Mouse (Mus musculus) heart, embryonic 13.5 days (tissue): ENCODE measurements around the gene Vangl2. TPM values are rescaled to one million over a fixed set of nuclear protein-coding genes. Genes with fewer than 3 reads are reported as not detected.
"Not testable (repeated sequence)": the region's sequence is repeated elsewhere in the genome, so short reads cannot be mapped to it uniquely, and the experiment has no call there.

Experiments
- ATAC-seq: fragments of 200-750 bp; cut with Nextera tagmentation; 2 replicates; pipeline ENCODE4 v1.8.0; 2017; ENCODE audit warnings: moderate TSS enrichment; ENCODE audit not compliant: insufficient number of reproducible peaks, low FRiP score, low TSS enrichment; ENCODE audit errors: extremely low read depth
- H3K27ac ChIP-seq: fragments of 300-500 bp; sonication (generic); replicated peaks from 2 replicates; pipeline ENCODE4 v1.5.1; 2015; ENCODE audit warnings: moderate library complexity, mild to moderate bottlenecking, inconsistent platforms
- H3K27me3 ChIP-seq: fragments of 300-500 bp; sonication (generic); replicated peaks from 2 replicates; pipeline ENCODE4 v1.6.1; 2015; ENCODE audit warnings: mild to moderate bottlenecking, inconsistent platforms
- H3K36me3 ChIP-seq: fragments of 300-500 bp; sonication (generic); 2 replicates; pipeline ENCODE4 v1.6.1; 2015; ENCODE audit warnings: mild to moderate bottlenecking, inconsistent platforms
- H3K4me1 ChIP-seq: fragments of 300-500 bp; sonication (generic); 2 replicates; pipeline ENCODE4 v1.6.1; 2015; ENCODE audit warnings: inconsistent platforms
- H3K4me2 ChIP-seq: fragments of 300-500 bp; sonication (generic); 2 replicates; pipeline ENCODE4 v1.6.1; 2015; ENCODE audit warnings: inconsistent platforms, mild to moderate bottlenecking, moderate library complexity
- H3K4me3 ChIP-seq: fragments of 300-500 bp; sonication (generic); 2 replicates; pipeline ENCODE4 v1.5.1; 2015; ENCODE audit warnings: moderate library complexity, mild to moderate bottlenecking, inconsistent platforms
- H3K9ac ChIP-seq: fragments of 300-500 bp; sonication (generic); 2 replicates; pipeline ENCODE4 v1.6.1; 2015; ENCODE audit warnings: inconsistent platforms, mild to moderate bottlenecking, moderate library complexity
- H3K9me3 ChIP-seq: fragments of 300-500 bp; sonication (generic); 2 replicates; pipeline ENCODE4 v1.6.1; 2016; ENCODE audit warnings: inconsistent platforms
- WGBS: fragments of 180-500 bp; shearing (Covaris S2); methylation state at CpG from one replicate; pipeline ENCODE4 v1.1.7; 2015; ENCODE audit warnings: mixed read lengths; 5-methylcytosine and 5-hydroxymethylcytosine counted together
- polyA plus RNA-seq: library from polyadenylated mRNA; unstranded; fragments of >200 nt; fragmentation: Nextera tagmentation; extraction: Ambion mirVana; gene quantifications from 2 replicates; pipeline ENCODE4 v1.2.1, GENCODE M21; 2015

Gene Vangl2
- polyA plus RNA-seq, 1 experiment from 2014 or later = 9.3 TPM

DNA sequence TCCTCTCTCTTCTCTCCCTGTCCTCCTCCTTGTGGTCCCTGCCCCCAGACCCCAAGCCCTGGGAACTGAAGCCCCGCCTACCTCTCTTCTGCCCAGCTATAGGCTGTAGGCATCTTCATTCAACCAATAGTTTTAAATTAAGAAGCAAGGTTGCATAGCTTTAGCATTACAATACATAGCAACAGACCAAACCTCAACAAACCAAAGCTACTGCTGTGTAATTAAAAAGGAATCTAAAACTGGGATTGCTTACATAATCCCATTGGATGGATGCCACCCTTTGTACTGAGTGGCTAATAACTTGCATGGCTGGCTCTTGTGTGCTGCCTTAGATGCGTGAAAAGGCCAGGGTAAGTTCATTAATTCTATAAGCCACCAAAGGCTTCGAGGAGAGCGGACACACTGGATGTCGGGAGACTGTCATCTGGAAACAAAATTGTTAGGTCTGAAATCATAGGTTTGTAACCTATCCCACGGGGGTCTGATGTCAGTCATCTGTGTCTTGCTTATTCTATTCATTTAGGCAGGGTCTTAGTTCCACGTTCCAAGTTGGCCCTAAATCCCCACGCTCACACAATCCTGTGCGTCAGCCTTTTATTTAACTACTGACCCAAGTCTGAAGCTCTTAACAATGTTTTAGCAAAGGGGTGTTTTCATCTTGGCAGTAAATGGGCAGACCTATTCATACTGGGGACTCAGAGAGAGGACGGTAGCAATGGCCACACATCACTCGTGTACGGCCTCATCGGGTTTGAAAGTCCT lies 48.1 kb downstream of the Vangl2 start:
- no peak overlapping the region for H3K27ac ChIP-seq
- 0 out of 2 replicates have a peak, but pooled peaks cover 4% of the 10 kb centered on the region for H3K9me3 ChIP-seq
- H3K4me2 ChIP-seq = no peak overlapping the region
- no peak overlapping the region for H3K9ac ChIP-seq
- 87% methylated on average over 13 of the region's 13 CpGs for WGBS
- ATAC-seq = no peak
- H3K4me1 ChIP-seq = no peaks in the 10 kb centered on the region
- H3K4me3 ChIP-seq = no peak overlapping the region
- no peaks in the 10 kb centered on the region for H3K27me3 ChIP-seq
- no peaks in the 10 kb centered on the region for H3K36me3 ChIP-seq

DNA sequence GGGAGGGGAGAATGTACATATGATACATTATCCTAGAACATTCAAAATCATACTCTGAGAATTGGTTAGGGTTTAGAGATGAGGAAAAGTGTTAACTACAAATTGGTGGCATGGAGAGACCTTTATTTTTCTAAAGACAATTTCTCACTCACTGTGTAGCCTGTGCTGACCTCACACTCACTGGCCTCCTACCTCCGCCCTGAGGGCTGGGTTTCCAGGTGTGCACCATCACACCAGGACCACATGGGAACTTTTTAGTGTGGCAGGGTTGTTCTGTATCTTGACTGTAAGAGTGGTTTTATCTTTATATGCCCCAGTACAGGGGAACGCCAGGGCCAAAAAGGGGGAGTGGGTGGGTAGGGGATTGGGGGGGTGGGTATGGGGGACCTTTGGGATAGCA lies 50.4 kb downstream of the Vangl2 start:
- H3K9me3 ChIP-seq = 0 out of 2 replicates have a peak, but pooled peaks cover 5% of the 10 kb centered on the region
- no peak overlapping the region for H3K9ac ChIP-seq
- no peak overlapping the region for H3K4me3 ChIP-seq
- no peaks in the 10 kb centered on the region for H3K4me1 ChIP-seq
- WGBS = 77% methylated on average over 2 of the region's 2 CpGs
- ATAC-seq = no peak
- no peaks in the 10 kb centered on the region for H3K27me3 ChIP-seq
- H3K4me2 ChIP-seq = no peak overlapping the region
- H3K27ac ChIP-seq = no peak overlapping the region
- no peaks in the 10 kb centered on the region for H3K36me3 ChIP-seq

DNA sequence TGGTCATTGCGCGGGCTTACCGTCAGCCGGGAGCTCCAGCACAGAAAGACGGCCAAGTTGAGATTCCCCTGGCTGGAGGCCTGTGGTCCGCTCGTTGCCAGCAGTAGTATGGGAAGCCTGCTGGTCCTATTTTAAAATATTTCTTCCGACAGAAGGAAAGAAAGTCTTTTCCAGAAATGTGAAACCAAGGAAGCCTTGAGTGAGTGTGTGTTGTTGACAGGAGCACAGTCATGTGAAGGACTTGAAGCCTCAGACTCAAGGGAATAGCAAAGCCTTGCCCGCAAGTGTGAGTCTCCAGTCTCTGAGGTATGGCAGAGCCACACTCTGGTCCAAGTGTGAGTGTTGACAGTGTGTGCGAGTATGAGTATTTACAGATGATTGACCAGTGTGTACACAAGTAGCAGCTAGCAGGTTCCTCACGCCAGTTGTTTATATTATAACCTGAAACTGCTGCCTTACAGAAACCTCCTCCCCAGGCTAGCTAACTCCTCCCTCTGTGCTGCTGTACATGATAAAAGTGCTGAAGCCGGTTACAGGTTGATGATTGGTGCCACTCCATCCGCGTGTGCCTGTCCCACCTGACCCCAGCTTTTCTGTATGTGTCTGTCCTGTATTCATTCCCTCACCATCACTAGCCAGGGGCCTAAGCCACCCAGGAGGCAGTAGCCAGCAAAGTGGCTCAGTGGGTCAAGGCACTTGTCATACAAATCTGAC lies 51.3 kb downstream of the Vangl2 start:
- Histone ChIP-seq H3K9ac (no peak overlapping the region), H3K27ac (no peak overlapping the region), H3K36me3 (no peaks in the 10 kb centered on the region), H3K4me3 (no peak overlapping the region), H3K27me3 (no peaks in the 10 kb centered on the region), H3K4me1 (no peaks in the 10 kb centered on the region), H3K4me2 (no peak overlapping the region), H3K9me3 (0 out of 2 replicates have a peak, but pooled peaks cover 5% of the 10 kb centered on the region)
- ATAC-seq = no peak
- 84% methylated on average over 14 of the region's 14 CpGs for WGBS

GRCm38 (mm10) chr1:171975831-171976230 lies 52.4 kb downstream of the Vangl2 start:
- no peak overlapping the region for H3K9ac ChIP-seq
- no peak overlapping the region for H3K4me3 ChIP-seq
- H3K36me3 ChIP-seq = no peaks in the 10 kb centered on the region
- H3K27me3 ChIP-seq = no peaks in the 10 kb centered on the region
- 65% methylated on average over 4 of the region's 4 CpGs for WGBS
- no peak overlapping the region for H3K4me2 ChIP-seq
- H3K27ac ChIP-seq = no peak overlapping the region
- H3K4me1 ChIP-seq = no peaks in the 10 kb centered on the region
- no peak for ATAC-seq
- 0 out of 2 replicates have a peak, but pooled peaks cover 5% of the 10 kb centered on the region for H3K9me3 ChIP-seq

DNA sequence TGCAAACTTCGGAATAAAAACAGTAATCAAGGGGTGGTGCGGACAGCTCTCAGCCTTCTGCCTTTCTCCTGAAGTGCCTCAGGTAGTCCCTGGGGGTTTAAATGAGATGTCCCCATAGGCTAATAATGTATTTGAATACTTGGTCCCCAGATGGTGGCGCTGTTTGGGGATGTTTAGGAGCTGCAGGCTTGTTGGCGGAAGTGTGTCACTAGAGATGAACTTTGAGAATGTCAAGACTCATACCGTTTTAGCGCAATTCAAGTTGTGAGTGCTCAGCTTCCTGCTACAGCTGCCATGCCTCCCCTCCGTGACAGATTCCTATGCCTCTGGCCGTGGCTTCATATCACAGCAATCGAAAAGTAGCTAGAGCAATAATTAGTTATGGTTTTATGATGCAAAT lies 52.9 kb downstream of the Vangl2 start:
- no peak overlapping the region for H3K4me2 ChIP-seq
- H3K4me1 ChIP-seq = no peaks in the 10 kb centered on the region
- WGBS = 82% methylated on average over 9 of the region's 9 CpGs
- no peak overlapping the region for H3K27ac ChIP-seq
- H3K9me3 ChIP-seq = 0 out of 2 replicates have a peak, but pooled peaks cover 5% of the 10 kb centered on the region
- H3K9ac ChIP-seq = no peak overlapping the region
- H3K27me3 ChIP-seq = no peaks in the 10 kb centered on the region
- ATAC-seq = no peak
- H3K36me3 ChIP-seq = no peaks in the 10 kb centered on the region
- H3K4me3 ChIP-seq = no peak overlapping the region

GRCm38 (mm10) chr1:171974361-171974760 lies 53.9 kb downstream of the Vangl2 start:
- 89% methylated on average over 2 of the region's 2 CpGs for WGBS

GRCm38 (mm10) chr1:171970854-171971586 lies 57.2 kb downstream of the Vangl2 start:
- 68% methylated on average over 10 of the region's 10 CpGs for WGBS
- peaks cover 5% of the 10 kb centered on the region; the same call in 1 of the 2 replicates for H3K9me3 ChIP-seq

More at GRCm38 (mm10) chr1:171974361-171974760, 53.9 kb downstream of the Vangl2 start:
- not testable (repeated sequence) for H3K9ac ChIP-seq, H3K4me2 ChIP-seq, H3K27me3 ChIP-seq, H3K36me3 ChIP-seq, ATAC-seq, H3K9me3 ChIP-seq, H3K27ac ChIP-seq, H3K4me1 ChIP-seq, H3K4me3 ChIP-seq

DNA sequence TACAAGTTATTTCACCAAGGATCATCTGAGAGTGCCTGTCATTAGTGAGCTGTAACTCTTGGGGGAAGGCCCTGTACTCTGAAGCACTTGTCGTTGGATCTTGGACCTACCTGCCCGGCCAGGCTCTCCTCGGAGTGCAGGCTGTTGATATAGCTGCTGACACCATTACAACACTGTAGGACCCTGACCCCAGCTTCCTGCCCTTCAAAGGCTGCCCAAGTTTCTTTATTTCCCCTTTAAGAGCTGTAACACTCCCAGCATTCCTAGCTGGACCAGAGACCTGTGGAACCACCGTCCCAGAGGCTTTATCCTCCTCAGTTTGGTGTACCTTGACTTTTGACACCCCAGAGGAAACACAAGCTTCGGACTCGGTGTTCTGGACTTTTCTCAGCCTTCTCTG lies 59.0 kb downstream of the Vangl2 start:
- Histone ChIP-seq H3K4me1 (no peaks in the 10 kb centered on the region), H3K27ac (no peak overlapping the region), H3K4me3 (no peak overlapping the region), H3K36me3 (no peaks in the 10 kb centered on the region), H3K4me2 (no peak overlapping the region), H3K9ac (no peak overlapping the region), H3K9me3 (no peaks in the 10 kb centered on the region; the same call in 1 of the 2 replicates), H3K27me3 (no peaks in the 10 kb centered on the region)
- WGBS = 70% methylated on average over 6 of the region's 6 CpGs
- ATAC-seq = no peak

More at GRCm38 (mm10) chr1:171970854-171971586, 57.2 kb downstream of the Vangl2 start:
- Histone ChIP-seq H3K27ac (no peak overlapping the region), H3K4me1 (no peaks in the 10 kb centered on the region), H3K27me3 (no peaks in the 10 kb centered on the region), H3K9ac (no peak overlapping the region), H3K4me3 (no peak overlapping the region), H3K4me2 (no peak overlapping the region), H3K36me3 (no peaks in the 10 kb centered on the region)
- no peak for ATAC-seq

- no peaks in the 10 kb centered on the region; the same call in 1 of the 2 replicates for H3K9me3 ChIP-seq
- no peaks in the 10 kb centered on the region for H3K36me3 ChIP-seq
- no peak overlapping the region for H3K4me3 ChIP-seq
- WGBS = 56% methylated on average over 6 of the region's 6 CpGs
- no peaks in the 10 kb centered on the region for H3K27me3 ChIP-seq
- no peak overlapping the region for H3K27ac ChIP-seq
- no peaks in the 10 kb centered on the region for H3K4me1 ChIP-seq
- H3K9ac ChIP-seq = no peak overlapping the region
- H3K4me2 ChIP-seq = no peak overlapping the region
- no peak for ATAC-seq
Measured at GRCm38 (mm10) chr1:171966054-171966790, 62.0 kb downstream of the Vangl2 start.

- no peak overlapping the region for H3K9ac ChIP-seq
- WGBS = 72% methylated on average over 6 of the region's 6 CpGs
- H3K9me3 ChIP-seq = no peaks in the 10 kb centered on the region; the same call in 1 of the 2 replicates
- H3K27me3 ChIP-seq = no peaks in the 10 kb centered on the region
- no peak for ATAC-seq
- H3K4me3 ChIP-seq = no peak overlapping the region
- H3K36me3 ChIP-seq = no peaks in the 10 kb centered on the region
- H3K27ac ChIP-seq = no peak overlapping the region
- no peaks in the 10 kb centered on the region for H3K4me1 ChIP-seq
- no peak overlapping the region for H3K4me2 ChIP-seq
Measured at GRCm38 (mm10) chr1:171963613-171964012, 64.6 kb downstream of the Vangl2 start.

DNA sequence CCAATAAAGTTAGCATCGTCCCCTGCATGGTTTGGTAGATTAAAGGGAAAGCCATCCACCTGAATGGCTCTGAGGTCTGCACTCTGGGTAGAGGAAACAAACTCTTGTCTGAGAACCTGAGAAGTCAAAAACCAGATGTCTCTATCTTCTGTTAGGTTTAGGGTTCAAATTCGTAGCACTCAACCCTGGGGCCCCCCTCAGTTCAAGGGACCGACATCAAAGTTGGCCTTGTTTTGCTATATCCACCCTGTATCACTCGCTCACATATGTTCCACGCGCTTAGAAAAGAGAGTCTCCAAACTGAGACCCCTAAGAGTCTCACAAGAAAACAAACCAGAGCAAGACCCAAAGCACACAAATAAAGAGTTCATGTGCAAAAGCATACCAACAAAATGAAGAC lies 66.5 kb downstream of the Vangl2 start:
- Histone ChIP-seq H3K4me1 (no peaks in the 10 kb centered on the region), H3K4me2 (no peak overlapping the region), H3K9ac (no peak overlapping the region), H3K27ac (no peak overlapping the region), H3K36me3 (no peaks in the 10 kb centered on the region), H3K4me3 (no peak overlapping the region), H3K9me3 (no peaks in the 10 kb centered on the region), H3K27me3 (no peaks in the 10 kb centered on the region)
- WGBS = 79% methylated on average over 6 of the region's 6 CpGs
- ATAC-seq = no peak
